Mouse (Mus musculus) telencephalon, adult 2 months (tissue): Measurements from ENCODE around the gene Ntrk3.

ENCODE experiments used
- DNase-seq: peaks from one replicate; pipeline ENCODE4 v3.0.0-alpha.2; 2011; ENCODE audit warnings: low read depth, low spot score

Gene Ntrk3

DNA sequence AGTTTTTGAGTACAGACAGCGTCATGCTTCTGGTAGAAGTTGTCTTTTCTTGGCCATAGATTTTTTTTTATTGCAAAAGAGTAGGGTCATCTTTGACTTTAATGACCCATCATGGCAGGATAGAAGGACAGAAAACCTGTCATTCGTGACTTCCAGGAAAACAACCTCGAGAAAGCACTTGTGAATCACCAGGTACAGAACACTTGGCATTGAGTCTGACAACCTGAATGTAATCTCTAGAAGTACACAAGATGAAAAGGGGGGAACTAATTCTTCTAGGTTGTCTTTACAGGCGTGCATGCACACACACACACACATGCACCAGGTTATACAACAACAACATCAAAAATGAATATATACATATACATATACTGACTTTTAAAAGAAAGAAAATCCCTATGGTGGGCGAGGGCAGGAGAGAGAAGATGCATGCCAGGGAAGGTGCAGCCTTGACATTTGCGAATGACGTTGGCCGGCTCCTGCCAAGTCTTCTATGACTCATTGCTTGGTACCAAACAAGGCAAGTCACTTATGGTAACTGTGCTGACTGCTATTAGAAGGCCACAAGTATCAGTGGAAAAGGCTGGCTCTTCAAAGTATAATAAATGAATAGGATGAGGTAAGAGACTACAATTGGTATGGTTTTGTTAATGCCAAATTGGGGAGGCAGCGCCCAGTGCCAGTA, 217.4 kb downstream of the Ntrk3 start:
- no peak for DNase-seq

DNA sequence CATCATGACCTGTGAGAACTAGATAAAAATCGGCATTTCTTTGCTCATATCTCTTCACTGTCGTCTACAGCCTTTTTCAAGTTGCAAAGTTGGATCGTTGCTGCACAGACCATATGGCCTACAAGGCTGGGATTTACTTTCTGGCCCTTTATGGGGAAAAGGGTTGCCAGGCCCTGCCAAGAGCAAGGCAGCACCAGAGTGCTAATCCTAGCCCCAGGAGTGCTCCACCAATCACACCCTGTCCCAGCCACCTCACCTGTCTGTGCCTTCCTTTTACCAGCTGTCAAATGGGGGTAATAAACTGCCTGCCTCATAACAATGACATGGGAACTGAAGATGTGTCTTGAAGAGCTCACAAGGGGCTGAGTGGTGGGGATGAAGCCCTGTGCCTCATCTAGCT, 218.1 kb downstream of the Ntrk3 start:
- DNase-seq, result no peak

DNA sequence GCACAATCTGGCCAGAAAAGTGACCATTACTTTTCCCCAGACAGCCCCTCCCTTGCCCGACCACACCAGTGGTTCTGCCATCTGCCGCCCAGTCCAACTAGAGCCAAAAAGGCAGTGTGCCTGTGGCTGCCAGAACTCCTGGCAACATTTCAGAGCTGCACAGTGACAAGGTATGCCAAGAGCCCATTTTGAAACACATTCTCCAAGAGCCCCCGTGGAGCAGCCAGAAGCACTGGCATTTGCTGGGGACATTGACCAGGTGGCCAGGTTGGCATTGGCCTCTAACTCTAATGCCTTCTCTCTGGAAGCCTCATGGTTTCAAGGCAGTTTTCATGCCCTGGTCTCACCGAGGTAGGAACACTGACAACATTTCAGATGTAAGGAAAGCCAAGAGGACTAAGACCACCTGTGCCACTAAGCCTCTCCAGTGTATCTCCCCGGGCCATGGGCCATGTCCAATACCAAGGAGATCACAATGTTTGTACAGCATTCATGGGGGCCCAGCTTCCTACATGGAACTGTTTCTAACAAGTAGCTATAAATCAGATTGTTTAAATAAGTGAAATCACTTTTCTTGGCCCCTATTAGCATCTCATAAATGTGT, 218.9 kb downstream of the Ntrk3 start:
- no peak for DNase-seq

DNA sequence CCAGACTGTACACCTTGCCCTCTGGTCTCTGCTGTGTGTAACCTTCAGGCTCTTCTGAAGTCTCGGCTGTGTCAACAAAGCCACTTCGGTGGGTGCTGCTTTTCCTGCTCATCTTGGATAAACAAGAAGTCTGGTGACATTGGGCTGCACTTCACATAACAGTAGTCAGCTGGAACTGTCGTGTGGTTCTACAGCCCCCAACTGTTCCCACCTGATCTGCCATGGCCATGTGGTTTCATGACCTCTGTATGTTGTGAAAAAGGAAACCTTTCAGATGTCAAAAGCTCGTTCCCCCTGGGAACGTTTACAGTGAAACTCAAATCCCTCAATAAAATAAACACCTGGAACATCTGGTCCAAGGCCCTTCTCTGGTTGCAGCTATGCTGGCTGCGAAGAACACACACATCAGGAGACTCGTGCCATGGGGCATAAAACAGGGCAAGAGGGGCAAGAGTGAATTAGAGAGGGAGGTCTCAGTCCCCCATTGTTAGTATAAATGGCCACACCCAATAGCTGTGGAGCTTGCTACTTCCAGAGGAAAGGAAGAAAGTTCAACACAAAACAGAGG, 222.7 kb downstream of the Ntrk3 start:
- no peak for DNase-seq

DNA sequence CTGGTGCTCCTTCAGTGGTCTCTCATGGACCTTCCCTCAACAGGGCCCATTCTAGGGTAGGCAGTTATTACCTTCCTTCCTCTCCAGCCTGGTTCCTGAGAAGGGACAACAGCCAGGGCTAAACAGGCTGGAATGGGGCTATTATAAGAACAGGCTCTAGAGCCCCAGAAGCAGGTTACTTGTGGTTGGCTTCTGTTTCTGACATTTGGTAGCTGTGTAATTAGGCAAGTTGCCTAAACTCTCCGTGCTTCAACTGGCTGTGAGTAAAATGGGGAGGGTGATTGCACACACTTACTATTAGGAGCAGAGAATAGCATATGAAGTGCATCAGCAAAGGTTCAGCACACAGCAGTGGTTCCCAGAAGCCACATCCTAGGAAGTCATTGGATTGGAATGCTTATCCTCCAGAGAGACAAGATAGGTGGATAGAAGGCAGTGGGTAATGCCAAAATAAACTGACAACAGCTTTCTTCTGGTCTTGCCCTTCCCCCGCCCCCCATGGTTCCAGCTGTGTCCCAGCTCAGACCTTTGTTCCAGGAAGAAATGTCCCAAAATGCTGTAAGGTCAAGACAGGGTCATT, 230.7 kb downstream of the Ntrk3 start:
- no peak for DNase-seq

DNA sequence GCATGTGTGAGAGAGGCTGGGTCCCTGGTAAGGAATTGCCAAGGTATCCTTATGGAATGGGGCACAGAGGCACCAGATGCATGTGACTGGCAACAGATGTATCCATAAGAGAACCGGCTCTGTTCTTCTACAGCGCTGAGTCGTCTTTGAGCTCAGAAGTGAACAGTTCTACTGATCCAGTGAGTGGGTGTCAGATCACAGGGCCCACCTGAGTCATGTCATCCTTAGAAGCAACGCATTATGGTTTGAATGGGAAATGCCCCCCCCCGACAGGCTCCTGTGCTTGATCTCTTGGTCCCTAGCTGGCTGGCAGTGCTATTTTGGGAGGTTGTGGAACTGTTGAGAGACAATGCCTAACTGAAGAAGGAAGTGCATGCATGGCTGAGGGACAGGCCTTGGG, 236.9 kb downstream of the Ntrk3 start:
- DNase-seq, result peak; percentile 56

DNA sequence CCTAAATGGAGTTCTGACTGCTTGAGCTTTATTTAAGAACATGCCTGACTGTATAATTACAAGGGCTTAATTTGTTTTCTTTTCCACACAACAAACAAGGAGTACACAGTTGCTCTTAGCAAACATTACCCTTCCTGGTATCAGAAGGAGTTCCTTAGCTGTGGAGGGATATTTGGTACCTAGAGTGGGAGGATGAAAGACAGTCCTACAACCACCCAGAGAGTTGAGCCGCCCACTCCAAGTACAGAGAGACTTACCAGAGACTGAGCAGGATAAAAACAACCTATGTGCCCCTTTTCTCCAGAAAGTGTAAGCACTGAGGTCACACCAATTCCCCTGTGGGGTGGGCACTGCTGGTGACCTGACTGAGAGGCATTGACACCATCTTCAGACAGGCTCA, 237.8 kb downstream of the Ntrk3 start:
- peak; percentile 55 for DNase-seq

DNA sequence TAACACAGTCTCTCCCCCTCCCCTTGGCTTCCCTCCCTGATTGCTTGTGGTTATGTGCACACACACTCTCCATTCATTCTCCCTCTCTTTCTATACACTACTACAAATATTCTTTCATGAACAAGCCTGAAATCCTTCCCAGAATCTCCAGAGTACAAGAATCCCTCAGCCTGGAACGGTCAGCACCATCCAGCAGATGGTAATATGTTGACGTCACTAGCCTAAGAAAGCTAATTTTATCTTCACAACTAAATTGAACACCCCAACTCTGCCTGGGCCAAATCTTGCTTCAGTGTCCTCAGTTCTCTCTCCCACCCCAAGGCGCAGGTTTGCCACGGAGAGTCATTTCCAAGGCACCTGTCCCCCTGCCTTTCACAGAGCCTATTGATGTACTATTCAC, 239.5 kb downstream of the Ntrk3 start:
- DNase-seq, result peak; percentile 72

DNA sequence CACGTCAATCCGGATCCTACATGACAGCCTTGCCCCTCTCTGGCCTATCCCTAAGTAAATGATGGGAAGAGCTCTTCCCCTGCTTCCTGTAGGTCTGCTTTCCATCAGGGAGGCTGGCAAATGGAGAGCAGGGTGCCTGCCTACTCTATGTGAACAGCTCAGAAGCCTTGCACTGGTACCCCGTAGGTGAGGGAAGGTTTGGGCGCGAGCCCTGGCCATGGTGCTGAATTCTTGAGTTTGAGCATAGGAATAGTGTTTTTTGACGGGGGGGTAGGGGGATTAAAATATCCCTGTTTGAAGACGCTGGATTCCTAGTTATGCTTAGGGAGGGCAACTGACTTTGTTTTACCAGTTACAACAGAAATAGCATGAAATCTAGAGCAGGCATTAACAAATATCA, 240.0 kb downstream of the Ntrk3 start:
- DNase-seq, result no peak

DNA sequence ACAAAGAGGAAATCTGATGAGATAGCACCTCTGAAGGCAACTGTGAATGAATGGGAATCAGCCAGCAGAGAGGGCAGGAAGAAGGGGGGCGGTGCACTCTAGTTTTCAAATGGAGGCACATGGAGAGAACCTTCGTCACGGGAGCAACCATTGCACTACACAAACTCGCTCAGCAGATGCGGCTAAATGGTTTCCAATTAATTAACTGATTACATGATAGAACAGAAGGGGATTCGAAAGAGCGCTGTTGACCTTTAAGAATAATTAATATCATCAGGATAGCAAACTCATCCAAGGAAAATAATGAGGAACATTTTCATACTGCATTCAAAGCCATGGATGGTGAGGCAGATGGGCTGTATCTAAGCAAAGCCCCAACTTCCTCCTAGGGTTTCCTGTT, 244.2 kb downstream of the Ntrk3 start:
- DNase-seq, result no peak

DNA sequence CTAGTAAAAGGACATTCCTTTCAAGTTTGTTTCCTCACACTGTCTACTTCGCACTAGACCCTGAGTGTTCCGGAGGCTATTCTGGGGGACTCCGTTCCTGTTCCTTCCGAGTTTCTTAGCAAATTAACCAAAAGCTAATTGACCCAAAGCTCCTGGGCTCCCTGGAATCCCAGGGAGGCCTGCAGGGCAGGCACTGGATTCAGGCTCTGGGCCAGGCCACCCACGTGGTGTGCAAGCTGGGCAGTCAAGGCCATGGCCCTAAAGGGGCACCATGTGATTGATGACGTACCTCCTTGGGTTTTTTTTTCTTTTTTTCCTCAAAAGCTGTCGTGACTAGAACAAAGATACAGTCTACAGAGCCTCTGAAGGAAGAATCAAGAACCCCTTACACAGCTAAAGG, 246.6 kb downstream of the Ntrk3 start:
- no peak for DNase-seq

DNA sequence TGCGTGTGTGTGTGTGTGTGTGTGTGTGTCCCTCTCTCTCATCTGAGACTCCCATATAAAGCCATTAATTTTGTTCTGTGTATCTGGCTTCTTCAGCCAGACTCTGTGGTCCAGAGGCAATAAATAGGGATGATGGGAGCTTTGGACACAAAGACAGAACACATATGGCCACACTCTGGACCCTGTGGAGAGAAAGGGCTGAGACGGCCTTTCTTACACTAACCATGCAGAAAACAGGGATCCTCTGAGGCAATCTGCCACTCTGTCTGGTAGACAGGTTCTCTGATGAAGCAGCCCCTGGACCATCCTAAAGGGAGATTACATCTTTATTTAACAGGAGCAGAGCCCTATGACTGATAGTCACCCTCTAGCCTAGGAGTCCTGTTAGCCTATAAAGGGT, 253.5 kb downstream of the Ntrk3 start:
- no peak for DNase-seq

DNA sequence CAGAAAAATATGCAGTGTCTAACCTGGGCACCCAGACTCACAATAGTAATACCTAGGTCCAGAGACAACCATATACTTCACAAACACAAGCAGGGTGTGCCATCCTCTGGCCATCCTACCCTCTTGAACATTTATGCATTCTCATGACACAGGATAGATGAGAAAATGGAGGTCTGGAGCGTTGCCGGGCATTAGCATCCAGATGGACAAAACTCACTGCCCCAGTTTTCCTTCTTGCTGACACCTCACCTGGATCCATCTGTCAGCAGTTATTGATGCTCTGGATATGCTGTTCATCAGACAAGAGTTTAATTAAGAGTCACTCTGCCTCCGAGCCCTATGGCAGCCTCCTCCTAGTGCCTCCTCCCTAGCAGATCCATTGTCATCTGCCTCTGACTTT, 254.1 kb downstream of the Ntrk3 start:
- DNase-seq, result no peak

DNA sequence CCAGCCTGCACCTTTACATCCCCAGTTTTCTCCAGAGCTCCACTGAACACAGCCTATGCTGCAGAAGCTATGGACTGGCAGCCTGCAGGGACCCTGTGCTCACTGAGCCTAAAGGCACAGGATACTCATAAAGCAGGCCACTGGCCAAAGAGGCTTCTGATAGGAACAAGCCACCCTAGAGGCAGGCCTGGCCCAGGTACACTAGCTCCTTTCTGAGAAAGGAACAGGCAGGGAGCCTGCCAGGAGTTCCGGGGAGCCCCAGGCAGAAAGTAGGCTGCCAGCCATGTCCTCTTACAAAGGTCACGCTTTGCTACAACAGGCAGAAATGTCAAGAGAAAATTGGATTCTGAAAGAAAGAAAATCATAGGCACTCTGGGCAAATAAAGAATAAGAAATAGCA, 254.8 kb downstream of the Ntrk3 start:
- DNase-seq, result no peak

DNA sequence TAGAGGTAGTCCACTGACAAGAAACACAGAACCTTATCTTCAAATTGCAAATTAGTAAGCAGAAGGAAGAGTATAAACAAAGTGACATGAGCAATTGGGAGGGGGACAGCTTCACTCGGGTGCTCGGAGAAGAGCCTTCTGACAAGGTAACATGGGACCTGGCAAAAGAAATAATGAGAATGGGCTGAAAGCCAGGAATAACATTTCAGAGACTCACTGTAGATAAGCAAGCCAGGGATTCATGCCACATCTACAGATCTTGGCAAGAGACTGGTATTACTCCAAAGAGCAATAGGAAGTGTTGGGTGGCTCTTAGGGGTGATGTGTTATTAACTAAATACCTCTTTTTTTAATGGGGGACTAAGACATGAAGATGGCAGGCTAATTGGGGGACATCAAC, 258.9 kb downstream of the Ntrk3 start:
- DNase-seq, result no peak

DNA sequence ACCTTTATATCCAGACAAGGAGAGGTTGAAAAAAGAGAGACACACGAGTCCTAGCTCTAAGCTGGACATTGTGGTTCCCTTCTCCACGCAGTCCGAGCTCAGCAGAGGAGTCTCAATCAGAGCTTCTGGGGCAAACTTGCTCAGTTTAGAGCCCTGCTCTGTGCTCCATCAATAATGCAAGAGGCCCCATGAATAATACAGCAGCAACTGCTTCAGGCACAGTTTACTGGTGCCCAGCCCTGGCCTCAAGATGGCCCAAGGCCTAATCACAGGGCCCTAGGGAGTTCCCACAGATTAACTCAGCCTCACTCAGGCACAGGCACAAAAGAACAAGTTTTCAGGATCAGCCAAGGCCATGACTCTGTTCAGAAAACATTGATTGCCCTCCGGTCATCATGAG, 266.1 kb downstream of the Ntrk3 start:
- DNase-seq, result no peak

DNA sequence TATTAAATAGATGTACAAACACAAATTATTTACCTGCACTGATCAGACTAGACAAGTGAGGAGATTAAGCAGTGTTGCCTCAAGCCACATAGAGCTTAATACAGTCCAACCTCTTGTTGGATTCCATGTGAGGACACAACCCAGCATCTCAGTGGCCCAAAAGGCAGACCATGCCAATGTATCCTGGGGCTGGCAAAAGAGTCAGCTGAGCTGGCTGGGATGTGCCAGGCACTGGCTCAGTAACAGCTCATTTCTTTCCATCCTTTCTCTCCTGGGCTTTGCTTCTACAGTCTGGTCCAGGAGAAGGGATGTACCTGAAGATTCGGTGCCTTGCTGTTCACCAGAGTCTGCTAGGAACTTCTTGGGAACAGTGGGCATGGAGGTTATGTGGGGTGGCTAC, 266.5 kb downstream of the Ntrk3 start:
- DNase-seq, result no peak

DNA sequence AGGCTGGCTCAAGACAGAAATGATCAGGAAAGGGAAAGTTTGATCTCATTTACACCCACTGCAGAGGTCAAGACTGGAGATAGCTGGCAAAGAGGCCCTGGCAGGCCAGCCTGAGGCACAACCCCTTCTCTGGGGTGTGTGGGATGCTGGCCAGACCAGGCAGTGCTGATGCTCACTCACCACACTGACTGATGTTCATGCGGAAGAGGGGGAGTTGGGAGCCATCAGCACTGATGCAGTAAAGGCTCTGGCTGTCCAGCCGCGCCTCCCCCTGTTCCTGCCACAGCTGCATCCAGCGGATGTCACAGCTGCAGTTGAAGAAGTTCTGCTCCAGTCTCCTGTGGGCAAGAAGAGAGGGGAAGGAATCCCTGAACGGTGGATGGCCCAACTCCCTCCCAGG, 275.2 kb downstream of the Ntrk3 start:
- no peak for DNase-seq

DNA sequence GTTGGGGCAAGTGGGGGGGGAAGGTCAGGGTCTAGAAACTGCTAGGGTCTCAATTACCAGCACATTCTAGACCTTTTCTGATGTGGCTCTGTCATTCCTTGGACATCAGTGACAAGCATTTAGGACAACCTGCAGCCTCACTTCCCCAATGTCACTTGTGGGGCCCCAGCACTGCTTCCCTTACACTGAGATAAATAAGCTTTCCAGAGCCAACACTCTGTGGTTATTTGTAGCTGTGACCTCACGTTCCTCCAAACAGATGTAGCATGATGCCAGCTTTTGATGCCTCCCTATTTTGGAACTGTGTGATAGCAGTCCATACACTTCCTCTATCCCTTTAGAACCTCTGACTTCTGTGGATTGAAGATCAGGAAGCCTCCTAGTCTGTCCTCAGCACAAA, 278.8 kb downstream of the Ntrk3 start:
- no peak for DNase-seq

DNA sequence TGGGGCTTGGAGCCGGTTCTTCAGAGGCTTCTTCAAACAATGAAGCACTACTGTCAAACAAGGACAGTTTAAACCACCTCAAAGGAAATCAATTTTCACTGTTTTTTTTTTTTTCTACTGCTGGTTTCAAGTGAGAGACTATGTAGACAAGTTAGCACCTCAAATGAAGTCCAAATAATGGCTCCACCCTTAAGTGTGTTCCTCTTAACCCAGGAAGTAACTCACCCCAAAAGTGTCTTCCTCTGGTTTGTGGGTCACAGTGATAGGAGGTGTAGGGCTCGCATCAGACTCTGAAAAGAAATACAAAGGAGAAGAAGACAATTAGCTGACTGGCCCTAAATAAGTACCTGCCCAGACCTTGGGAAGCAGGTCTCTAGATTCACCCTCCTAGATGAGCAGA, 286.1 kb downstream of the Ntrk3 start:
- no peak for DNase-seq

DNA sequence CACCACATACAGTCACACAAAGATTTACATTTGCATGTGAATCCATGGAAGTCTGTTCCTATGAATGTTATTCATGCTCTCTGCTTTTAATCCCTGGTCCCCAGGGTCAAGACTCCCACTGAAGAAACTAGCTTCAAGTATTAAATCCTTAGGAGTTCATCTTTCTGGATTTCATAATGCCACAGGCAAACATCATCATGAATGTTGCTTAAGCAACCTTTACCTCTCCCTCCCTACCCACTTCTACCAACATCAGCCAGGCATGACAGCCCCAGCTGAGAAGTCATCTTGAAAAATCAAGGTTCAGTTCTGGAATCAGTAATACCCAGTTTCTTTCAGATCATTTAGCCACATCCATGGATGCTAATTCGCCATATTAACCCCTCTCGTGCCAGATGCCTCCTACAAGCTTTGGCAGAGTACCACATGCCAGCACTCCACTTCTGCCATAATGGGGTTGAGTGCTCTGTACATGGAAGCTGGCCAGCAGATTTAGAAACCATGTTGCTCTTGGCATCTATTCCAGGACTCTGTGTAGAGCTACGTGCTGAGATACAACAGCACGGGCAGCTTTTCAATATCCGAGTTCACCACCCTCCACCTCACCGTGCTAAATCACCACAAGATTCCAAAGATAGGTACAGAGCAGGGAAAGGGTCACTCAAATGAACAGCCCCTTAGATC, 287.8 kb downstream of the Ntrk3 start:
- DNase-seq, result no peak

DNA sequence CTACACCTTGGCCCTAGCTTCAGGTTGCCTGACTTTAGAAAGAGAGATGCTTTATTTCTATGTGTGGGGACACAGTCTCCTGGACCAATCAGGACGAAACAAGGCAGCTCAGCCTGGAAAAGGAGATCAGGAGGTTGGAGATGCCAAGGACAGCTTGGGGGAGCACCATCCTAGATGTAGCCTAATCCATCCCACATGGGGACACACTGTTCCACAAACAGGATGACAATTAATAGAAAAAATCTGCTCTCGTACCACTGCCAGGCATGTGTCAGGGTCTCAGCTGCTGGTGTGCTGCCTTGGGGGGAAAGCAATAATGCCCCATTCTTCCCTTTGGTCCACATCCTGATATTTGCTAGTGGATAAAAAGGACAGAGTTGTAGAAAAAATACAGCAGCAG, 289.0 kb downstream of the Ntrk3 start:
- no peak for DNase-seq
